Mouse (Mus musculus): ENCODE measurements around the gene A4gnt. TPM values are rescaled to one million over a fixed set of nuclear protein-coding genes. Genes with fewer than 3 reads are reported as not detected.

The A4gnt gene
- polyA plus RNA-seq, 1 experiment from 2014 or later: not detected

DNA sequence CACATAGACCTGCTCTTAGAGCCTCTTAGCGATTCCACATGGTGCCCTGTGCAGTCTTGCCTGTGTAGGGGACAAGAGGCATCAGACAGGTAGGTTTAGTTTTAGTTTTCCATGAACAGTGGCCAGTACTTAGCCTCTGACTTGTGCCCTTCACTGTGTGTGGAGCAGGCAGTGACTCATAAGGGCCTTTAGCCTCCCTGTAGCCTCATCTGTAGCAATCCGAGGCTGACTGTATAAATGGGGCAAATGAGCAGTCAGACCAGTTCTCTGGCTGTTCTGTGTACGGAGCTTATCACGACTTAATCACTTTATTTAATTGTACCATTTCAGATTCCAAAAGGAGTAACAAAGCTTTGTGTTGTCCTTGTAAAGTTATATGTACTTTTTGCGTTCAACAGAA is 27.7 kb downstream of the A4gnt start:
- Histone ChIP-seq H3K27me3 (ENCODE audit: control insufficient read depth, insufficient read depth, low read length) (no peaks in the 10 kb centered on the region), H3K27ac (ENCODE audit: low read depth, low read length) (no peak overlapping the region), H3K9me3 (ENCODE audit: control insufficient read depth, low read length) (no peaks in the 10 kb centered on the region), H3K4me2 (ENCODE audit: low read depth, low read length, severe bottlenecking) (no peak overlapping the region), H3K36me3 (ENCODE audit: control insufficient read depth, insufficient read depth, low read length) (peaks cover 10% of the 10 kb centered on the region), H3K9ac (ENCODE audit: low read length) (no peak overlapping the region), H3K4me1 (replicated peaks; ENCODE audit: control insufficient read depth, insufficient read depth, low read length) (no peaks in the 10 kb centered on the region), H3K4me3 (ENCODE audit: low read depth, low read length) (no peak overlapping the region)
- DNase-seq (ENCODE audit: low spot score): no peak
- ATAC-seq (replicated peaks; ENCODE audit: low FRiP score): no peak
- WGBS: 92% methylated on average over 5 of the region's 5 CpGs

DNA sequence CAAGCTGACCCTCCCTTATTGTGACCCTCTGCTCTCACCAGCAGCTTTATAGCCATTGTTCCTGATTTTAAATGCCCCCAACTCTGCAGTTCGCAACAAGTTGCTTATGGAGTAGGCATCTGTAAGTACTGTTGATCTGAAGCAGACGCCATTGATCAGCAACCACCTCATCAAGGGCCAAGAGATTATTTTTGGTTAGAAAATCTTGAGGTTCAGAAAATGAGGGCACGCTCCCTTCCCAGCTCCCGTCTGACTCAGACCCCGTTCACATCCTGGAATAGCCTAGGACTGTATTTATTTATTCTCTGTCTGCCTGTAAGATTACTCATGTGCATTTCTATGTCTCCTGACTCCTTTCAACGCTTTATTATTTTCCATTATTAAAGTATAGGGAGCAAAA is 33.1 kb downstream of the A4gnt start:
- WGBS: 93% methylated on average over 6 of the region's 6 CpGs

DNA sequence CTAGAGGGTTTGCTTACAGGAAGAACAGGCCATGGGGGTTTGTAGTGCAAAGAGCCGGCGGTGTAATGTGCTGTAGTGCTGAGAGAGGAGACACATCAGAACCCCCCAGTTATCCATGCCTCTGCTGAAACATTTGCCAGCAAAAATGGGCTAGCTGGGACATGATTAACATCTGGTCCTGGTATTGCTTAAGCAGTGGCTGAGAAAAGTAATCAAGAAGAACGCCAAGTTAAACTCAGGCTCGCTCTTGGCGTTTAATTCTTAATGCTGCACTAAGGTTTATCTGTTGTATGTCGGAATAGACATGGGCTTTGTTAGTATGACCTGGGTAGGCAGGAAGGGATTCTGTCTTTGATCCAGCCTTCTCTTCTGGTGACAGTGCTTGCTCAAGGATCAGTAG is 33.8 kb downstream of the A4gnt start:
- Histone ChIP-seq H3K4me1 (replicated peaks; ENCODE audit: control insufficient read depth, insufficient read depth, low read length) (no peaks in the 10 kb centered on the region), H3K4me3 (ENCODE audit: low read depth, low read length) (no peak overlapping the region), H3K4me2 (ENCODE audit: low read depth, low read length, severe bottlenecking) (no peak overlapping the region), H3K9ac (ENCODE audit: low read length) (no peak overlapping the region), H3K27me3 (ENCODE audit: control insufficient read depth, insufficient read depth, low read length) (no peaks in the 10 kb centered on the region), H3K36me3 (ENCODE audit: control insufficient read depth, insufficient read depth, low read length) (peaks cover 11% of the 10 kb centered on the region), H3K27ac (ENCODE audit: low read depth, low read length) (no peak overlapping the region), H3K9me3 (ENCODE audit: control insufficient read depth, low read length) (no peaks in the 10 kb centered on the region)
- ATAC-seq (replicated peaks; ENCODE audit: low FRiP score): no peak
- no peak for DNase-seq (ENCODE audit: low spot score)
- WGBS: 93% methylated on average over 6 of the region's 6 CpGs

More for the DNA sequence above, 33.1 kb downstream of the A4gnt start:
- Histone ChIP-seq H3K4me1 (replicated peaks; ENCODE audit: control insufficient read depth, insufficient read depth, low read length) (no peaks in the 10 kb centered on the region), H3K9me3 (ENCODE audit: control insufficient read depth, low read length) (no peaks in the 10 kb centered on the region), H3K27ac (ENCODE audit: low read depth, low read length) (no peak overlapping the region), H3K9ac (ENCODE audit: low read length) (no peak overlapping the region), H3K4me2 (ENCODE audit: low read depth, low read length, severe bottlenecking) (no peak overlapping the region), H3K4me3 (ENCODE audit: low read depth, low read length) (no peak overlapping the region), H3K27me3 (ENCODE audit: control insufficient read depth, insufficient read depth, low read length) (no peaks in the 10 kb centered on the region), H3K36me3 (ENCODE audit: control insufficient read depth, insufficient read depth, low read length) (peaks cover 8% of the 10 kb centered on the region)
- DNase-seq (ENCODE audit: low spot score): no peak
- no peak for ATAC-seq (replicated peaks; ENCODE audit: low FRiP score)

DNA sequence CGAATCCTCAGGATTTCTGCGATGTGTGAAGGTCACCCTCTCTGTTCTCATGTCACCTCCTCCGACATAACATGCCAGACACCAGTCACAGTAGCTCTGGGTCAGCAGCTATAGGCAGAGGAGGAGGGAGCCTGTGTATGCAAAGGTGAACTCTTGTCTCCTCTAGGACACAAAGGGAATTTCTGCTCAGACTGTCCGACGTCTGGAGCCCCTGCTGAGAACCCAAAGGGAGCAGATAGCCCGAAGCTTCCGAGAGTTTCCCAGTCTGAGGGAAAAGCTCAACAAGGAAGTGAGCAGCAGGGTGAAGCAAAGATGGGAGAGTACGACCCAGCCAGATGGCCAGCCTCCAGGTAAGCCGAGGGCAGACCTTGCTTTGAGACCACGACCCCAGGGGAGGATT is 48.5 kb downstream of the A4gnt start:
- WGBS: 76% methylated on average over 10 of the region's 10 CpGs
- H3K4me3 ChIP-seq (ENCODE audit: low read depth, low read length): no peak overlapping the region
- no peaks in the 10 kb centered on the region for H3K4me1 ChIP-seq (replicated peaks; ENCODE audit: control insufficient read depth, insufficient read depth, low read length)
- H3K4me2 ChIP-seq (ENCODE audit: low read depth, low read length, severe bottlenecking): no peak overlapping the region
- H3K27ac ChIP-seq (ENCODE audit: low read depth, low read length): no peak overlapping the region
- DNase-seq (ENCODE audit: low spot score) (no peak), ATAC-seq (replicated peaks; ENCODE audit: low FRiP score) (no peak)
- H3K9me3 ChIP-seq (ENCODE audit: control insufficient read depth, low read length): no peaks in the 10 kb centered on the region
- no peak overlapping the region for H3K9ac ChIP-seq (ENCODE audit: low read length)
- H3K36me3 ChIP-seq (ENCODE audit: control insufficient read depth, insufficient read depth, low read length): peaks cover 2% of the 10 kb centered on the region; the same call in 1 of the 2 replicates
- H3K27me3 ChIP-seq (ENCODE audit: control insufficient read depth, insufficient read depth, low read length): no peaks in the 10 kb centered on the region

GRCm38 (mm10) chr9:99661606-99662166 is 49.4 kb downstream of the A4gnt start:
- H3K27me3 ChIP-seq (ENCODE audit: control insufficient read depth, insufficient read depth, low read length): no peaks in the 10 kb centered on the region
- H3K4me2 ChIP-seq (ENCODE audit: low read depth, low read length, severe bottlenecking): no peak overlapping the region
- H3K36me3 ChIP-seq (ENCODE audit: control insufficient read depth, insufficient read depth, low read length): no peaks in the 10 kb centered on the region; the same call in 1 of the 2 replicates
- no peak overlapping the region for H3K27ac ChIP-seq (ENCODE audit: low read depth, low read length)
- DNase-seq (ENCODE audit: low spot score) (no peak), ATAC-seq (replicated peaks; ENCODE audit: low FRiP score) (no peak)
- no peak overlapping the region for H3K9ac ChIP-seq (ENCODE audit: low read length)
- no peaks in the 10 kb centered on the region for H3K4me1 ChIP-seq (replicated peaks; ENCODE audit: control insufficient read depth, insufficient read depth, low read length)
- H3K4me3 ChIP-seq (ENCODE audit: low read depth, low read length): no peak overlapping the region
- 78% methylated on average over 16 of the region's 16 CpGs for WGBS
- H3K9me3 ChIP-seq (ENCODE audit: control insufficient read depth, low read length): no peaks in the 10 kb centered on the region

- no peak overlapping the region for H3K9ac ChIP-seq (ENCODE audit: low read length)
- 32% methylated on average over 7 of the region's 7 CpGs for WGBS
- no peak overlapping the region for H3K4me3 ChIP-seq (ENCODE audit: low read depth, low read length)
- 0 out of 2 replicates have a peak, but pooled peaks have one; percentile 42 for ATAC-seq (replicated peaks; ENCODE audit: low FRiP score)
- DNase-seq (ENCODE audit: low spot score): peak; percentile 88
- H3K4me2 ChIP-seq (ENCODE audit: low read depth, low read length, severe bottlenecking): no peak overlapping the region
- H3K4me1 ChIP-seq (replicated peaks; ENCODE audit: control insufficient read depth, insufficient read depth, low read length): no peaks in the 10 kb centered on the region
- H3K36me3 ChIP-seq (ENCODE audit: control insufficient read depth, insufficient read depth, low read length): peaks cover under 1% of the 10 kb centered on the region
- H3K9me3 ChIP-seq (ENCODE audit: control insufficient read depth, low read length): no peaks in the 10 kb centered on the region
- H3K27ac ChIP-seq (ENCODE audit: low read depth, low read length): no peak overlapping the region
- no peaks in the 10 kb centered on the region for H3K27me3 ChIP-seq (ENCODE audit: control insufficient read depth, insufficient read depth, low read length)
These were observed 50.1 kb downstream of the A4gnt start for GRCm38 (mm10) chr9:99662406-99662805.

- Histone ChIP-seq H3K36me3 (ENCODE audit: control insufficient read depth, insufficient read depth, low read length) (peaks cover 5% of the 10 kb centered on the region), H3K27ac (ENCODE audit: low read depth, low read length) (no peak overlapping the region), H3K27me3 (ENCODE audit: control insufficient read depth, insufficient read depth, low read length) (no peaks in the 10 kb centered on the region), H3K9me3 (ENCODE audit: control insufficient read depth, low read length) (no peaks in the 10 kb centered on the region), H3K9ac (ENCODE audit: low read length) (no peak overlapping the region), H3K4me3 (ENCODE audit: low read depth, low read length) (no peak overlapping the region), H3K4me2 (ENCODE audit: low read depth, low read length, severe bottlenecking) (no peak overlapping the region), H3K4me1 (replicated peaks; ENCODE audit: control insufficient read depth, insufficient read depth, low read length) (no peaks in the 10 kb centered on the region)
- WGBS: 90% methylated on average over 10 of the region's 10 CpGs
- no peak for ATAC-seq (replicated peaks; ENCODE audit: low FRiP score)
- no peak for DNase-seq (ENCODE audit: low spot score)
These were observed 50.6 kb downstream of the A4gnt start for GRCm38 (mm10) chr9:99662887-99663286.

DNA sequence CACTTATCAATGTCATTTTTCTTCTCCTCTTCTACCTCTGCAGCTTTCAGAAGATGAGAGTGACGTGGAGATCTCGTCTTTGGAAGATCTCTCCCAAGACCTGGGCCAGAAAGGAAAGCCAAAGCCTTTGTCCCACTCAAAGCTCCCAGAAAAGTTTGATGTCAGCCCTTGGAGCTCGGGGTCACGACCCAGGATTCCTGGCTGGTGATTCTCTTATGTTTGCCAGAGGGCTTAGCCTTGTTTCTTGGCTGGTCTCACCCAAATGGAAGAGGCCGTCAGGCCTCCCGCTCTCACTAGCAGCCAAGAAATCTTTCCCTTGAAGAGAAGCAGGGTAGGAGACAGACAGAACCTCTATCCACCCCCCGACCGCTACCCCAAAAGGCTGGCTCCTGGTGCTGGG is 55.3 kb downstream of the A4gnt start:
- DNase-seq (ENCODE audit: low spot score): no peak
- peaks cover 15% of the 10 kb centered on the region; the same call in 1 of the 2 replicates for H3K36me3 ChIP-seq (ENCODE audit: control insufficient read depth, insufficient read depth, low read length)
- 80% methylated on average over 8 of the region's 8 CpGs for WGBS

GRCm38 (mm10) chr9:99671603-99672002 is 59.3 kb downstream of the A4gnt start:
- Histone ChIP-seq H3K36me3 (ENCODE audit: control insufficient read depth, insufficient read depth, low read length) (peaks cover 15% of the 10 kb centered on the region; the same call in 1 of the 2 replicates), H3K4me3 (ENCODE audit: low read depth, low read length) (no peak overlapping the region), H3K4me2 (ENCODE audit: low read depth, low read length, severe bottlenecking) (no peak overlapping the region), H3K27me3 (ENCODE audit: control insufficient read depth, insufficient read depth, low read length) (no peaks in the 10 kb centered on the region), H3K9ac (ENCODE audit: low read length) (no peak overlapping the region), H3K4me1 (replicated peaks; ENCODE audit: control insufficient read depth, insufficient read depth, low read length) (no peaks in the 10 kb centered on the region), H3K27ac (ENCODE audit: low read depth, low read length) (no peak overlapping the region), H3K9me3 (ENCODE audit: control insufficient read depth, low read length) (no peaks in the 10 kb centered on the region; the same call in 1 of the 2 replicates)
- ATAC-seq (replicated peaks; ENCODE audit: low FRiP score): no peak
- WGBS: 45% methylated on average over 2 of the region's 2 CpGs
- DNase-seq (ENCODE audit: low spot score): no peak

More for the DNA sequence above, 55.3 kb downstream of the A4gnt start:
- no peaks in the 10 kb centered on the region for H3K27me3 ChIP-seq (ENCODE audit: control insufficient read depth, insufficient read depth, low read length)
- H3K4me1 ChIP-seq (replicated peaks; ENCODE audit: control insufficient read depth, insufficient read depth, low read length): no peaks in the 10 kb centered on the region
- no peak overlapping the region for H3K27ac ChIP-seq (ENCODE audit: low read depth, low read length)
- no peak overlapping the region for H3K9ac ChIP-seq (ENCODE audit: low read length)
- H3K4me3 ChIP-seq (ENCODE audit: low read depth, low read length): no peak overlapping the region
- no peak for ATAC-seq (replicated peaks; ENCODE audit: low FRiP score)
- no peak overlapping the region for H3K4me2 ChIP-seq (ENCODE audit: low read depth, low read length, severe bottlenecking)
- no peaks in the 10 kb centered on the region; the same call in 1 of the 2 replicates for H3K9me3 ChIP-seq (ENCODE audit: control insufficient read depth, low read length)

Measured in forebrain, embryonic 11.5 days (tissue).